Mouse (Mus musculus) myocyte (in vitro differentiated cells): ENCODE data around the gene Slc5a1.

ENCODE experiments used
- E2F4 ChIP-seq: IDR thresholded peaks from one replicate; pipeline ENCODE4 v1.6.1; 2011; ENCODE audit warnings: mild to moderate bottlenecking, control low read depth, moderate library complexity; ENCODE audit not compliant: insufficient read depth
- MAX ChIP-seq: IDR thresholded peaks from one replicate; pipeline ENCODE4 v1.6.1; 2011; ENCODE audit warnings: low read depth, mild to moderate bottlenecking, control low read depth
- MYOG ChIP-seq, 3 experiments: IDR thresholded peaks; one replicate each; pipeline ENCODE4 v1.6.1; 2011; ENCODE audit warnings: control low read depth in 2 of 3, low read depth in 2 of 3, mild to moderate bottlenecking in 2 of 3; ENCODE audit not compliant: insufficient read length in 2 of 3, control insufficient read depth in 1 of 3, insufficient read depth in 1 of 3
- POLR2A ChIP-seq: IDR thresholded peaks from one replicate; pipeline ENCODE4 v1.6.1; 2011; ENCODE audit warnings: low read depth, mild to moderate bottlenecking, control low read depth, moderate library complexity; ENCODE audit not compliant: insufficient read length
- TCF12 ChIP-seq: IDR thresholded peaks from one replicate; pipeline ENCODE4 v1.6.1; 2011; ENCODE audit warnings: mild to moderate bottlenecking, control low read depth; ENCODE audit not compliant: poor library complexity, insufficient read depth, severe bottlenecking
- TCF3 ChIP-seq: IDR thresholded peaks from one replicate; pipeline ENCODE4 v1.6.1; 2011; ENCODE audit warnings: low read depth, control low read depth; ENCODE audit not compliant: insufficient read length
- USF1 ChIP-seq: IDR thresholded peaks from one replicate; pipeline ENCODE4 v1.6.1; 2011; ENCODE audit warnings: low read depth, mild to moderate bottlenecking, control low read depth, moderate library complexity

DNA sequence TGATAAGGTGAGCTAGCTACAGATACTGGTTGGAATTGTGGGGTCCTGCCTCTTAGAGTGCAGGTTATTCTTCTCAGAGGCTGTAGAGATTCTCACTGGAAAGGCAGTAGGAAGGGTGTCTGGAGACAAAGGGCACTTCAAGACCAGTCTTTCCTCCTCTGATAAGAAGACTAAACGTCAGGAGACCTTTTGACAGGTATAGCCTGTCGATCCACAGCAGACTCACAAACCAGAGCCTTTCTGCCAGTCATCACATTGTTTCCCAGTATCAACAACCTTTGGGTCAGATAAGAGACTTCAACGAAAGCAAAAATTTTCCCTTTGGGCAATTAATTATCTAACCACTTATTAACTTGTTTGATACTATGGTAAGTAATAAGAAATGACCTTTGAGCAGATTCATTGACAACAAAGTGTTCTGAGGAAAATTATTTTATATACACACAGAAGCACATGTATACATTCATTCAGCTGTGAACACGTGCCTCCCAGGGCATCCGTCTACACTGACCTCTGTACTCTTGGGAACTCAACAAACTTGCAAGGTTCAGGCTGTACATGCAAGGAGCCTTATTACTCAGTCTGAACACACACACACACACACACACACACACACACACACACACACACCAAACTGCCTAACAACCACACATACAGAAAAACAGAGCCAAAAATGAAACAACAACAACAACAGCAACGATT is 27.4 kb upstream of the Slc5a1 start:
- TF ChIP-seq POLR2A, result no peak
- no peak for TF ChIP-seq TCF12
- no peak for TF ChIP-seq MYOG (IDR thresholded peaks at IDR 0.05; ENCODE audit: control insufficient read depth in 1 of 3, insufficient read depth in 1 of 3, insufficient read length in 2 of 3, low read depth in 2 of 3)
- no peak for TF ChIP-seq MAX
- TF ChIP-seq E2F4, result no peak
- TF ChIP-seq USF1, result no peak
- TF ChIP-seq TCF3, result no peak
